ENCODE assay signal across 20 mouse cellular contexts in genomic region chr10:119318416-119318815, GRCm38 (mm10).
DNase-seq lines count a peak whose midpoint lies in the region; ATAC-seq and TF ChIP-seq lines count a peak whose summit lies in the region.
"Had no signal": no experiment of that assay in that cellular context is flagged by ENCODE, and none has a peak within 500 bp of the region (broad histone marks: within the 10 kb centered on the region; RNA-seq: fewer than 3 reads in every experiment).

No protein-coding gene starts in this region.

- no peak for DNase-seq in frontal cortex, postnatal 10 days (ENCODE audit: low spot score in 2 of 2)
- DNase-seq in left cerebral cortex, postnatal 14 days (ENCODE audit: low spot score in 2 of 2), result peak; percentile 14 to 32
- no peak for DNase-seq in left cerebral cortex, adult 11 months (ENCODE audit: low spot score)
- peak; percentile 19 to 28 for DNase-seq in frontal cortex, postnatal 36 days (ENCODE audit: low spot score in 2 of 2)
- DNase-seq in layer of hippocampus, postnatal 36 days, result peak; percentile 29 to 33
- no peak for DNase-seq in stomach, postnatal 0 days (ENCODE audit: low spot score)
- no peak for DNase-seq in urinary bladder, postnatal 25 days (ENCODE audit: low spot score)
- DNase-seq: adrenal gland, postnatal 25 days; cerebellum, adult 18-20 months; gastrocnemius, postnatal 36 days; heart, postnatal 14 days; kidney, adult 11 months; retina, postnatal 1 day had no signal

- intact Hi-C loops in left cerebral cortex, postnatal 14 days (cut with DNase I), result no loop called here

- peak; percentile 69 for ATAC-seq in frontal cortex, adult (ENCODE audit: low TSS enrichment)
- ATAC-seq in stomach, postnatal 0 days (ENCODE audit: low FRiP score, low TSS enrichment), result no peak
- ATAC-seq: lung, postnatal 0 days had no signal

- no peak for TF ChIP-seq CTCF in stomach, postnatal 0 days (IDR thresholded peaks at IDR 0.05; ENCODE audit: low read depth)

- no peaks in the 10 kb centered on the region for H3K36me3 ChIP-seq in stomach, postnatal 0 days (ENCODE audit: control insufficient read depth, insufficient read depth, low read length)
- H3K36me3 ChIP-seq: forebrain, embryonic 10.5 days; G1E; limb, embryonic 15.5 days; stomach, embryonic 15.5 days had no signal

- 83% methylated on average over 8 of the region's 8 CpGs for WGBS in stomach, postnatal 0 days

- no peak overlapping the region for H3K9ac ChIP-seq in stomach, postnatal 0 days (ENCODE audit: low read length)
- H3K9ac ChIP-seq: limb, embryonic 15.5 days; stomach, embryonic 15.5 days had no signal

- TF ChIP-seq EP300 in stomach, postnatal 0 days (optimal IDR thresholded peaks at IDR 0.05), result no peak

- H3K27me3 ChIP-seq in stomach, postnatal 0 days (ENCODE audit: control insufficient read depth, insufficient read depth, low read length), result no peaks in the 10 kb centered on the region
- H3K27me3 ChIP-seq: limb, embryonic 15.5 days; stomach, embryonic 15.5 days had no signal

- H3K4me2 ChIP-seq in stomach, postnatal 0 days (replicated peaks; ENCODE audit: low read depth), result no peak overlapping the region
- H3K4me2 ChIP-seq: heart, embryonic 11.5 days; limb, embryonic 15.5 days; stomach, embryonic 15.5 days had no signal

- no peak overlapping the region for H3K27ac ChIP-seq in stomach, postnatal 0 days (replicated peaks)
- H3K27ac ChIP-seq: forebrain, embryonic 10.5 days; limb, embryonic 15.5 days; stomach, embryonic 15.5 days had no signal

- H3K9me3 ChIP-seq in stomach, postnatal 0 days (ENCODE audit: control insufficient read depth, low read length), result no peaks in the 10 kb centered on the region
- H3K9me3 ChIP-seq: forebrain, embryonic 10.5 days; limb, embryonic 15.5 days; stomach, embryonic 15.5 days had no signal

- H3K4me3 ChIP-seq in stomach, postnatal 0 days (ENCODE audit: low read depth, low read length), result no peak overlapping the region
- H3K4me3 ChIP-seq: forebrain, embryonic 10.5 days; limb, embryonic 15.5 days; stomach, embryonic 15.5 days had no signal

- H3K4me1 ChIP-seq in stomach, postnatal 0 days (replicated peaks; ENCODE audit: control insufficient read depth, insufficient read depth), result no peaks in the 10 kb centered on the region
- H3K4me1 ChIP-seq: forebrain, embryonic 10.5 days; limb, embryonic 15.5 days; stomach, embryonic 15.5 days had no signal

Comparison
In these comparisons a context has a peak if more than half of its experiments do, and no peak if none do; other contexts are left out.
1. DNase-seq: peak in left cerebral cortex, postnatal 14 days (2 of 2), frontal cortex, postnatal 36 days (2 of 2) and layer of hippocampus, postnatal 36 days (2 of 2); none in frontal cortex, postnatal 10 days (0 of 2), left cerebral cortex, adult 11 months (single experiment), stomach, postnatal 0 days (single experiment) and urinary bladder, postnatal 25 days (single experiment).